Mouse (Mus musculus) lung, adult 2 months (tissue): ENCODE data around the gene Dgki.
"Not testable (repeated sequence)": the region's sequence is repeated elsewhere in the genome, so short reads cannot be mapped to it uniquely, and the experiment has no call there.

ENCODE experiments used
- CTCF ChIP-seq: fragments of 200-500 bp; IDR thresholded peaks from 2 replicates; pipeline ENCODE4 v1.5.1; 2011; ENCODE audit warnings: mild to moderate bottlenecking, low read length, control low read depth; ENCODE audit not compliant: insufficient read depth
- POLR2A ChIP-seq: fragments of 200-500 bp; IDR thresholded peaks from 2 replicates; pipeline ENCODE4 v1.6.1; 2011; ENCODE audit warnings: low read depth, mild to moderate bottlenecking, control low read depth, low read length, borderline replicate concordance; ENCODE audit errors: extremely low read depth

- not testable (repeated sequence) for TF ChIP-seq CTCF, POLR2A
Measured at GRCm38 (mm10) chr6:37106236-37106635, 193.7 kb downstream of the Dgki start.
